Mouse (Mus musculus): ENCODE measurements at regions not wholly inside any gene's neighbourhood (a gene's known extent, or its start where the extent isn't known, plus 50 kb on each side); places are given as distances from the start of the nearest gene placed in this dataset.

DNA sequence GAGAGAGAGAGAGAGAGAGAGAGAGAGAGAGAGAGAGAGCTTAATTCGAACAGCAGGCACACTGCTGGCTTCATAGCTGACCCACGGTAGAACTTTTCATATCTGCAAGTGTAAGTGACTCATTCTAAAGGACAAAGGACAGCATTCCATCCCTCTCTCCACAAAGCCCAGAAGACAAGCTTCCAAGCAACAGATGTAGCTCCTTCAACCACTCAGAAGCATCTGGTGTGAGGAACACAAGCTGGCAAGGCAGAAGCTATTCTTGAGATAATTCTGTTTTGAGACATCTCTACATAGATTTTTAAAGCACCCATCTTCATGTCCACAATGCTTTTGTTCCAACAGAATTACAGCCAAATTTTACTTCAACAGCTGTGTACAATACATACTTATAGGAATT, 294.2 kb upstream of the Gria1 start:
- DNase-seq (ENCODE audit: low spot score in 2 of 2) = no peak

DNA sequence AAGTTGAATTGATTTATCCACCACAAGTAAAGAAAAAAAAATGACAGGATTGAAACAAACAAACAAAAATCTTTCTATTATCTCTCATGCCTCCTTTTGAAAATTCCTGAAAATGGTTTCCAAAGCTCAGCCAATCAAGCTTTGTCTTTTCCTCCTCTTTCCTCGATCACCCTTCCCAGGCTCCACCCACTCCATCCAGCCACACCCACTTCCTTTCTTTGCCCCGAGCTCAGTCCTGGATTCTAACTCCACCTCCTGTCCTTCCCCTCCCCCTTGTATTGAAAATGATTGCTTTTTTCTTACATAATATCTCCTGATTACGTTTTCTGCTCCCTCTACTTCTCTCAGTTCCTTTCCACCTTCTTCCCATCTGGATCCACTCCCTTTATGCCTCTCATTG, 286.0 kb upstream of the Gria1 start:
- DNase-seq (ENCODE audit: low spot score in 2 of 2) = no peak

DNA sequence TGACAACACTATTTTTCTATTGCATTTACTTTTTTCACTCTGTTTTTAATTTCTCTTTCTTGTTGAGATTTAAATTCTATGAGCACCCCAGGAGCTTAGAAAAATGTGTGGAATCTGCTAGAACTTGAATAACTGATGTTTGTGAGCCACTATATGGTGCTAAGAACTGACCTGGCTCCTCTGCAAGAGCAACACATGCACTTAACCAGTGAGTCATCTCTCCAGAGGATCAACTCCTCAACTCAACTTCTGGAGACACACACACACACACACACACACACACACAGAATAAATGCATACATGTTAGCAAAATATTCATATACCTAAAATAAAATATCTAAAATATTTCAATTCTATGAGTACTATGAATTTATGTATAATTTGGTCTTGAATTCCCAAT, 285.0 kb upstream of the Gria1 start:
- DNase-seq (ENCODE audit: low spot score in 2 of 2) = no peak

GRCm38 (mm10) chr11:56727556-56727955, 283.6 kb upstream of the Gria1 start:
- DNase-seq (ENCODE audit: low spot score in 2 of 2) = no peak

DNA sequence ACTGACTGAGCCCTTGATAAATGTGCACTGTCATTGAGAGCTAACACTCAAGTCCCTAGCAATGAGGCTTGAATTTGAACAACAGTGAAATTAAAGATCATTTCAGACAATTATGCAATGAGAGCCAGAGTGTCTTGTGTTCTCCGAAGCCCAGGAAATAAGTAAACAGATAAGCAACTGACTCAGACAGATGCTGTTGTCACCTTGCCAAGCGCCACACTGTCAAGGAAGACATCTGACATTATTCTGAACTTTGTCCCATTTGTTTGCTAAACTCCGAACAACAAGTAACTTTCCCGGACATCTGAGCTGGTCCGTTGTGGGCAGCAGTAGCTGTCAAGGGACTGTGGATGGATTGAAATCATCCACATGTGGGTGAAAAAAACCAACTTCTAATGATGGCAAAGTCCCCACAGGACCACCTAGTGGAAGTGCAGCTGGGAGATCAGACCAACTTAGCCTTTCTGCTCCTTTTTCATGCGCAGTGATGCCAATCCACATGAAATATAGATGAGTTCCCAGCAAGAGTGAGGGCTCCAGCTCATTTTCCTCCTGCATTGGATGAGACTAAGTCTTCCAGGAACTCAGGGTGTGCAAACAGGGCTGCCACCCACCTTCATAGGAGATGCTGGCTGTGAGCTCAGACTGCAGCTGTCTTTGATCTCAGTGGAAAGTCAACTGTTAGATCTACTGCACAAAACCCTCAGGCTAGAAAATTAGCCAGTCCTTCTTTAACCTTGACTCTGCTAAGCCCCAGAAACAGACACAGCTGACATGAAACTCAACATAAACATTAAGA, 282.8 kb upstream of the Gria1 start:
- no peak for DNase-seq (ENCODE audit: low spot score in 2 of 2)

- DNase-seq (ENCODE audit: low spot score in 2 of 2) = no peak
Measured at GRCm38 (mm10) chr11:56741857-56742256, 269.3 kb upstream of the Gria1 start.

GRCm38 (mm10) chr11:56750032-56750431, 261.2 kb upstream of the Gria1 start:
- no peak for DNase-seq (ENCODE audit: low spot score in 2 of 2)

DNA sequence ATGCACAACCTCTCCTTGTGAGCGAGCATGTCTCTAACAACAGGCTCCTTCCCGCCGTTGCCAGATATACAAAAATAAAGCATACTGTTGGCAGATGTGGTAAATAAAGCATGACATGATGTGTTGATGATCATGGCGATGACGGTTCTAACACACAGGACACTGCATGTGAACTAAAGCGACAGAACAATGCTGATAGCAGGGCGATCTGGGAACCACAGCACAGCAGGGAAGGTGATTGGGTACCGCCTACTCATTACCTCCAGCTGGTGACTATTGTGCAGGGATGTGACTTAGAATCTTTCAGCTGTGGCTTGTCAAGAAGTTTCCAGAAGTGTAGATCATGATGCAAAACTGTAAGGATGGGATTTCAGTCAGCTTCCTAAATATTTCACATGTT, 260.5 kb upstream of the Gria1 start:
- DNase-seq (ENCODE audit: low spot score in 2 of 2) = no peak

- DNase-seq (ENCODE audit: low spot score in 2 of 2) = no peak
Measured at GRCm38 (mm10) chr11:56751918-56752317, 259.3 kb upstream of the Gria1 start.

- no peak for DNase-seq (ENCODE audit: low spot score in 2 of 2)
Measured at GRCm38 (mm10) chr11:56753699-56754098, 257.5 kb upstream of the Gria1 start.

DNA sequence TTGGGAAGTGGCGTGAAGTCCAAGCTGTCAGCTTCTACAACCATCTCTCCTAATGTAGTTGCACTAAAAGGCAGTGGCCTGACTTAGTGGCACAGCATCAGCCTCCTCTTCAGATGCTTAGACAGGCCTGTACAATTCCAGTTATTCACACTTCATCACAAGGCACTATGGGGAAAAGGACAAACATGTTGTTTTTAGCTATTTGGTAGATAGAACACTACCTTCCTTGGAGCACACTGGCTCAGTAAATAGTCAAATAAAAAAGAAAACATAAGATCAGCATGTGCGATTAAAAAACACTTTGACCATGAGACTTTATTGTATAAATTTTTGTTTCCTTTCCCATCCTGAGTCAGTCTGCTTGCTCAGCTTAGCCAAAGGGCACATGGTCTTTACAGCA, 250.7 kb upstream of the Gria1 start:
- DNase-seq (ENCODE audit: low spot score in 2 of 2) = no peak

DNA sequence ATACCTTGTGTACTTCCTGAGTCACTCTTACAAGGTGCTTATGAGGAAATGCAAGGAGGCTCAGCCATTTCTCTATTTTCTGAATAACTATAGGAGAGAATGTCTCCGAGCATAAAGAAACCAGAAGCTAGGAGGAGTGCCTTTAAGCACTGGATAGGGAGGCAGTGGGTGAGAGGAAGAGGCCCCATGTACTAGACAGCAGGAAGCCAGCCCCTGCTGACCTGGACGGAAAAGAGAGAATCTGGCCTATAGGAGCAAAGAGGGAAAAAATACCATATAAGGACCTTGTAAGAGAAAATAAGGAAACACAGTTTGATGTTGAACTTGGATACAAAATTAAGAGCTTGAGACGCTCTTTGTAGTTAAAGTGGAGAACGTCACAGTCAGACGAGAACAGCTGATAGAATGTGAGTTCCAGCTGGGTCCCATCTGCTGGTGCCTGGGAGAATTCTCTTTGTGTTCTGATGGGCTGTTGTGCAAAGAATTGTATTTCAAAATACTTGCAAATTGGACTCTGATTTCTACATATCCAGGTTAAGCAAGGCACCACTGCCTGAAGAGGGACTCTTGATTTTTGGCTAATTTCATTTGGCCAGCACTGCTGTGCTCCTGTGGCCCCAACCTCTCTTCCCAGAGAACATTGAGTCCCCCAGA, 248.6 kb upstream of the Gria1 start:
- no peak for DNase-seq (ENCODE audit: low spot score in 2 of 2)

DNA sequence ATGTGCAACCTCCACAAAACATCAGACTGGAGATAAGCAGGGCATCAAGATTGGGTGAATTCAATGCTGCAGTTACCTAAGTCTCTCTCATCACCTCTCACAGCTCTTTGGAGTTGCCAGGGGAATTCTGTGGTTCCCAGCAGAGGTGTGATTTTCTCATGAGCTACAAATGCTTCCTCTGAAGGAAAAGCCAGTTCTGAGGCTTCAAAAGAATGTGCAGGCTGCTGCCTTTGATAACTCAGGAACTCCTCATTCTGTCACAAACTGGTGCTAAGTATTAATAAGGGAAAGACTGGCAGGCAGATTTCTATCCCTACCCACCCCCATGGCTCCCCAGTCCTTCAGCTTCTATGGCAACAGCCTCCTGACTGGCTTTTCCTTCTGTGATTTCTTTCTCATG, 243.8 kb upstream of the Gria1 start:
- DNase-seq (ENCODE audit: low spot score in 2 of 2) = no peak

DNA sequence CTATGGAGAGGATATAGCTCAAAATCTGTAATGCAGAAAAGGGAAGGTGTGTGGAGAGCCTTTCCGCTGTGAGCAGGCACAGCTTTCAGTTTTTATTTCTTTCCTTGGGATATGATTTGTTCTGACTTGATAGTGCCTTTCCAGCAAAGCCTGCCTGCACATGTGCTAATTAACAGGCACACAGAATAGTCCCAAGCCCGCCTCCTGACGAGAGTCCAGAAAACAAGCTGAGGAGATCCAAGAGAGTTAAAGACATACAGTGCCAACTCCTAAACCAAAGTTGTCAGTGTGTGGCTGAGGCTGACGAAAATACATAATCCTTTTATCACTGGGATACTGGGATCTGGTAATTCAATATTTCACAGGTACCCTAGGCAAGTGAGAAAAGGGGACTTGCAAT, 224.8 kb upstream of the Gria1 start:
- no peak for DNase-seq (ENCODE audit: low spot score in 2 of 2)

GRCm38 (mm10) chr11:56792691-56793090, 218.5 kb upstream of the Gria1 start:
- DNase-seq (ENCODE audit: low spot score in 2 of 2) = no peak

DNA sequence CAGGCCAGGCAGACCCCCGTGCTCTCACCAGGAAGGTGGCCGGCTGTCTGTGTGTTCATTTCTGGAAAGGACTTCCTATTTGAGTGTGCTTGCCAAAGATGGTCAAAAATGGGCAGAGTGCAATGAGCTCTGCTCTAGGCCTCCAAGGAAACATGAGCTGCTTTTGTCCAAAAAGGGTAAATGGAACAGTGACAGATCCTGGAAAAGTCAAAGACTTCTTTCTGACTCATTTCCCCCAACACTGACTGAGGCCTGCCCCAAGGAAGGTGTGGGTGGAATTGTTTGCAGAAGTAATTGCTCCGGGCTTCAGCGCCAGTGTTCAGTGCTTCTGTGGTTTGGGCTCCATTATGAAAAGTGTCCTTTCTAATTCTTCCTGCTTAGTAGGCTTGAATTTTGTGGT, 203.9 kb upstream of the Gria1 start:
- DNase-seq (ENCODE audit: low spot score in 2 of 2) = no peak

DNA sequence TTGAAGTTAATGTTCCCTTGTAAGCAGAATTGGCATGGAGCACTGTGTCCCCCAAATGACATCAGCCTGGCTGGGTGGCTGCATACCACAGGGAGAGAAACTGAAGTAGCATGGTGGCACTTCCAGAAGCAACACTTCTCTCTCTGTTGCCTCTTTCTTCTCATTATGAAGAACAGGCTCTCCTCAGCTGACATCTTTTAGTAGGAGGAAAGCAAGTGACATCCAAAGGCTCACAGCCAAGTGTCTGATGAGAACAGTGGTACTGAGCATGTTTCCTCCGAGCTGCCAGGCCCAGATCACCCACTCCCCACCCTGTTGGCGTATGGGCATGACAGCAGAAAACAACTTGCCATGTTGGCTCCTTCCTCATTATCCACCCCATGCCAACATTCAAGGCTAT, 201.0 kb upstream of the Gria1 start:
- no peak for DNase-seq (ENCODE audit: low spot score in 2 of 2)

DNA sequence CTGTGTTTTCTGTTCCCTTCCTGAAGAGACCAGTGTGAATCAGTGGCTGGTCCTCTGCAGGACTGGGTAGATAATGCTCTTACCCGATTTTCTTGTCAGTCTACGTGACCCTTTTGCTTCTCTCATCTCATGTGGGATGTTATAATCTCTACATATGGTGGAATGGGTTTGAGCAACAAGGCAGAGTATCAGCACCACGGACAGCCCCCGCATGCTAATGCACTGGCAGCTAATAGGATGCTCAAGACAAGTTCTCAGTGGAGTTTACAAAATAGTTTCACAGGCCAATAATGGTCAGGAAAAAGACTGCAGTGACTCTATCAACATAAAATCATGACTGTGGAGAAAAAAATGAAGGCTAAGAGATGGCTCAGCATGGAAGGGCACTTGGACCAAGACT, 199.1 kb upstream of the Gria1 start:
- DNase-seq (ENCODE audit: low spot score in 2 of 2) = no peak

- DNase-seq (ENCODE audit: low spot score in 2 of 2) = no peak
Measured at GRCm38 (mm10) chr11:56823471-56823870, 187.7 kb upstream of the Gria1 start.

- no peak for DNase-seq (ENCODE audit: low spot score in 2 of 2)
Measured at GRCm38 (mm10) chr11:56827499-56827898, 183.7 kb upstream of the Gria1 start.

- DNase-seq (ENCODE audit: low spot score in 2 of 2) = peak in 1 of 2 experiments; percentile 4
Measured at GRCm38 (mm10) chr11:56862649-56863048, 148.5 kb upstream of the Gria1 start.

DNA sequence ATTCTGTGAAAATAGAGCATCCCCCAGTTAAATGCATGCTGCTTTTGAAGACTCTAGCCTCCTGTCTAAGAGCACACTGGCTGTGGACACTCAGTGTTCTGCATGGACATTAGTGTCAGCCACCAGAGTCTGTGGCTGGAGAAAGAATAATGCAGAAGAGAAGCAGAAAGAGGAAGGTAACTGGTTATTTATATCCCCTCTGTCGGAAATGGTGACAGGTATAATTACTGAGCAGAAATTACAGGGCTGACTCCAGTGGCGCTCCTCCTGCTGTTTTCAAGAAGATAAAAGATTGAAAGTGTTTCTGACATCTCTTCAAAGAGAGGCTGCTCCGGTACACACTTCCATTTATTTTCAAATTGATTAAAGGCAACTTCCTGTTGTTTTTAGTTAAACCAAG, 139.5 kb upstream of the Gria1 start:
- no peak for DNase-seq (ENCODE audit: low spot score in 2 of 2)

- DNase-seq (ENCODE audit: low spot score in 2 of 2) = no peak
Measured at GRCm38 (mm10) chr11:56898548-56898951, 112.6 kb upstream of the Gria1 start.
